Mouse (Mus musculus): ENCODE data around the gene Nr1h3. TPM values are rescaled to one million over a fixed set of nuclear protein-coding genes. Genes with fewer than 3 reads are reported as not detected.
"Not testable (repeated sequence)": the region's sequence is repeated elsewhere in the genome, so short reads cannot be mapped to it uniquely, and the experiment has no call there.

Nr1h3 gene
- polyA plus RNA-seq (2014; fragmentation: Nextera tagmentation; extraction: Ambion mirVana) = 4.2 and 4.9 TPM in 2 replicates

DNA sequence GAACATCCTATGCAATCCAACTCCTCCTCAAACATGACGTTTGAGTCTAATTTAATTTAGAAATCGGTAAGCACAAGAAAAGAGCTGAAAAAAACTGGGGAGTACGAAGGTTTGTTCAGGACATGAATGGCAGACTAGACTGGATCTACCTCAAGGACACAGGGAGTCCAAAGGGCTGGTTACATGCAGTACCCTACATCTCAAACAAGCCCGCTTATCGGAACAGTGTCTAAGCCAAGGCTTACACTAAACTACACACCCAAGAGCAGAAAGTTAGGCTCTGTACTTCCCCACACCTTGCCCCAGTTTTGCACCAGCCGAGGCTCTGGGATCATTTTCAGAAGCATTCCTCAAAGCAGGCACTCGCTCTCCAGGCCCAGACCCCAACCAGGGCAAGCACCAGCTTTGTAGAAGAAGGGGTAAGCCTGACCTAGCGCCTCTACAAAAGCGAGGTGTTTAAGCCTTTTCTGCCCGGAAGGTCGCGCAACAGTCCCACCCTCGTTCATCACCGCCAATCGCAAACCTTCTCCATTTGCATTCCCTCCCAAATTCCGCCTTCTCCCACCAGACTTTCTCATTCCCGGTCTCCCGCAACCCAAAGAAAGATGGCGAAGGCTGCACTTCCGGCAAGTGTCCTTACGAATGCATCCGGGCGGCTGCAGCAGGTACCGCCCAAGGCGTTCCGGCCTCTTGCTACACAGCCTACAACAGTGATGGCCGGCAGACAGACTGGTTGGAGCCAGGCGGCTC, at the start of gene Nr1h3, which contains the start of gene Acp2:
Nr1h3 (minus strand) TSS at position 613 of the 750 bp plus-strand sequence.
Acp2 (plus strand) TSS at position 664 of the 750 bp plus-strand sequence.
- ATAC-seq (replicated peaks; ENCODE audit: low FRiP score, low TSS enrichment, low read depth) = peak; percentile 97
- DNase-seq (ENCODE audit: low spot score) = peak; percentile 99
- Histone ChIP-seq H3K4me2 (ENCODE audit: low read length) (peak within 1 kb of the TSS; percentile 90), H3K36me3 (ENCODE audit: control insufficient read depth, insufficient read depth, low read length) (peaks cover 21% of the 10 kb centered on the region), H3K27ac (ENCODE audit: low read depth) (peak within 1 kb of the TSS; percentile 92), H3K27me3 (replicated peaks; ENCODE audit: control insufficient read depth, insufficient read depth, low read length) (no peaks in the 10 kb centered on the region), H3K4me3 (ENCODE audit: low read depth, low read length) (peak within 1 kb of the TSS; percentile 72), H3K9me3 (ENCODE audit: control insufficient read depth, low read length) (no peaks in the 10 kb centered on the region), H3K9ac (ENCODE audit: low read length) (peak within 1 kb of the TSS; percentile 81), H3K4me1 (replicated peaks; ENCODE audit: control insufficient read depth, insufficient read depth, low read length) (peaks cover 12% of the 10 kb centered on the region)
- WGBS = 2% methylated on average over 28 of the region's 28 CpGs

GRCm38 (mm10) chr2:91252001-91252400, 49.4 kb upstream of the Nr1h3 start:
- peaks cover 21% of the 10 kb centered on the region for H3K27me3 ChIP-seq (replicated peaks; ENCODE audit: control insufficient read depth, insufficient read depth, low read length)
- ATAC-seq (replicated peaks; ENCODE audit: low FRiP score, low TSS enrichment, low read depth) (no peak), DNase-seq (ENCODE audit: low spot score) (no peak)
- no peaks in the 10 kb centered on the region for H3K9me3 ChIP-seq (ENCODE audit: control insufficient read depth, low read length)
- H3K9ac ChIP-seq (ENCODE audit: low read length) = no peak overlapping the region
- H3K4me3 ChIP-seq (ENCODE audit: low read depth, low read length) = no peak overlapping the region
- H3K27ac ChIP-seq (ENCODE audit: low read depth) = no peak overlapping the region
- 66% methylated on average over 4 of the region's 4 CpGs for WGBS
- H3K4me2 ChIP-seq (ENCODE audit: low read length) = no peak overlapping the region
- no peaks in the 10 kb centered on the region for H3K36me3 ChIP-seq (ENCODE audit: control insufficient read depth, insufficient read depth, low read length)
- peaks cover 7% of the 10 kb centered on the region for H3K4me1 ChIP-seq (replicated peaks; ENCODE audit: control insufficient read depth, insufficient read depth, low read length)

GRCm38 (mm10) chr2:91248366-91248765, 45.7 kb upstream of the Nr1h3 start:
- H3K9ac ChIP-seq (ENCODE audit: low read length) = no peak overlapping the region
- 85% methylated on average over 4 of the region's 4 CpGs for WGBS
- DNase-seq (ENCODE audit: low spot score) = no peak

DNA sequence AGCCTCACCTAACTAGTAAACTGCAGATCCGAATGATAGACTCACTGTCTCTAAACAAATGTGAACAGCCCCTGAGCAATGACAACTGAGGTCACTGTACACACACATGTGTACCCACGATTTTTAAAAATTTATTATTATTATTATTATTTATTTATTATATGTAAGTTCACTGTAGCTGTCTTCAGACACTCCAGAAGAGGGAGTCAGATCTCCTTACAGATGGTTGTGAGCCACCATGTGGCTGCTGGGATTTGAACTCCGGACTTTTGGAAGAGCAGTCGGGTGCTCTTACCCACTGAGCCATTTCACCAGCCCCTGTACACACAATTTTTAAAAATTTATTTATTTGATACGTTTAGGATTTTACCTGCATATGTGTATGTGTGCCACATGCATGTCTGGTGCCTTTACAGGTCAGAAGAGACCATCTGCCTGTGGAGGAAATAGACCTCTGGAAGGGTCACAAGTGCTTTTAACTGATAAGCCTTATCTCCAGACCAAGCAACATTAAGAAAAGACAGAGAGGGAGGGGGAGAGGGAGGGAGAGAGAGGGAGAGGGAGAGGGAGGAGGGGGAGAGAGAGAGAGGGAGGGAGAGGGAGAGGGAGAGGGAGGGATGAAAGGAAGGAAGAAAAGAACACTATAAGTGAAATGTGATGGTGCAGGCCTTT, 42.1 kb upstream of the Nr1h3 start:
- H3K9ac ChIP-seq (ENCODE audit: low read length) = no peak overlapping the region
- H3K9me3 ChIP-seq (ENCODE audit: control insufficient read depth, low read length) = no peaks in the 10 kb centered on the region
- H3K4me1 ChIP-seq (replicated peaks; ENCODE audit: control insufficient read depth, insufficient read depth, low read length) = no peaks in the 10 kb centered on the region
- no peak overlapping the region for H3K4me2 ChIP-seq (ENCODE audit: low read length)
- H3K27ac ChIP-seq (ENCODE audit: low read depth) = no peak overlapping the region
- DNase-seq (ENCODE audit: low spot score) (no peak), ATAC-seq (replicated peaks; ENCODE audit: low FRiP score, low TSS enrichment, low read depth) (no peak)
- H3K27me3 ChIP-seq (replicated peaks; ENCODE audit: control insufficient read depth, insufficient read depth, low read length) = no peaks in the 10 kb centered on the region
- 69% methylated on average over 5 of the region's 5 CpGs for WGBS
- no peaks in the 10 kb centered on the region for H3K36me3 ChIP-seq (ENCODE audit: control insufficient read depth, insufficient read depth, low read length)
- no peak overlapping the region for H3K4me3 ChIP-seq (ENCODE audit: low read depth, low read length)

More at GRCm38 (mm10) chr2:91248366-91248765, 45.7 kb upstream of the Nr1h3 start:
- Histone ChIP-seq H3K36me3 (ENCODE audit: control insufficient read depth, insufficient read depth, low read length) (no peaks in the 10 kb centered on the region), H3K9me3 (ENCODE audit: control insufficient read depth, low read length) (no peaks in the 10 kb centered on the region), H3K4me3 (ENCODE audit: low read depth, low read length) (no peak overlapping the region), H3K4me1 (replicated peaks; ENCODE audit: control insufficient read depth, insufficient read depth, low read length) (no peaks in the 10 kb centered on the region), H3K27me3 (replicated peaks; ENCODE audit: control insufficient read depth, insufficient read depth, low read length) (no peaks in the 10 kb centered on the region), H3K4me2 (ENCODE audit: low read length) (no peak overlapping the region), H3K27ac (ENCODE audit: low read depth) (no peak overlapping the region)
- ATAC-seq (replicated peaks; ENCODE audit: low FRiP score, low TSS enrichment, low read depth) = no peak

DNA sequence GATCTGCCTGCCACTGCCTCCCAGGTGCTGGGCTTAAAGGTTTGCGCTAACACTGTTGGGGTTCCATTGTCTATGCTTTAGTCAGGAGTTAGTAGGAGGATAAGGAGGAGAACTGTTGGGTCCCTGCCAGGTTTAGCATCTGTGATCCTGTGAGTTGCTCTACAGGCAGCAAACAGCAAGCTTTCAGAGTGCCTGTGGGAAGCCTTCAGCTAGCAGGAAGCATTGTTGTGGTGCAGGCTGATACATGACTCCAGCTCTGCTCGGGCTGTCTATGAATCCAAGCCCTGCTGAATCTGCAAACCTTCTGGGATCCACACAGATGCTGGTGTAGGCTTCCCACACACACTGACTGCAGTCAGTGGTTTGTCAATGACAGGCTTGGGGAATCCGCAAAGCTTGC, 40.8 kb upstream of the Nr1h3 start:
- Histone ChIP-seq H3K9ac (ENCODE audit: low read length) (no peak overlapping the region), H3K4me2 (ENCODE audit: low read length) (no peak overlapping the region), H3K4me3 (ENCODE audit: low read depth, low read length) (no peak overlapping the region), H3K4me1 (replicated peaks; ENCODE audit: control insufficient read depth, insufficient read depth, low read length) (no peaks in the 10 kb centered on the region), H3K27me3 (replicated peaks; ENCODE audit: control insufficient read depth, insufficient read depth, low read length) (no peaks in the 10 kb centered on the region), H3K27ac (ENCODE audit: low read depth) (no peak overlapping the region), H3K9me3 (ENCODE audit: control insufficient read depth, low read length) (no peaks in the 10 kb centered on the region), H3K36me3 (ENCODE audit: control insufficient read depth, insufficient read depth, low read length) (no peaks in the 10 kb centered on the region)
- ATAC-seq (replicated peaks; ENCODE audit: low FRiP score, low TSS enrichment, low read depth) (no peak), DNase-seq (ENCODE audit: low spot score) (no peak)
- WGBS = 61% methylated on average over 3 of the region's 3 CpGs

- whole genome bisulfite sequencing = 71% methylated on average over 5 of the region's 5 CpGs
- Histone ChIP-seq H3K4me1 (replicated peaks; ENCODE audit: control insufficient read depth, insufficient read depth, low read length) (no peaks in the 10 kb centered on the region), H3K36me3 (ENCODE audit: control insufficient read depth, insufficient read depth, low read length) (no peaks in the 10 kb centered on the region), H3K9me3 (ENCODE audit: control insufficient read depth, low read length) (no peaks in the 10 kb centered on the region), H3K9ac (ENCODE audit: low read length) (no peak overlapping the region), H3K4me3 (ENCODE audit: low read depth, low read length) (no peak overlapping the region), H3K27me3 (replicated peaks; ENCODE audit: control insufficient read depth, insufficient read depth, low read length) (no peaks in the 10 kb centered on the region), H3K27ac (ENCODE audit: low read depth) (no peak overlapping the region), H3K4me2 (ENCODE audit: low read length) (no peak overlapping the region)
- ATAC-seq (replicated peaks; ENCODE audit: low FRiP score, low TSS enrichment, low read depth) (no peak), DNase-seq (ENCODE audit: low spot score) (no peak)
Observed at GRCm38 (mm10) chr2:91242547-91242946, 39.9 kb upstream of the Nr1h3 start.

- 23% methylated on average over 4 of the region's 4 CpGs for WGBS
- H3K27me3 ChIP-seq (replicated peaks; ENCODE audit: control insufficient read depth, insufficient read depth, low read length); H3K36me3 ChIP-seq (ENCODE audit: control insufficient read depth, insufficient read depth, low read length); H3K9me3 ChIP-seq (ENCODE audit: control insufficient read depth, low read length); H3K4me1 ChIP-seq (replicated peaks; ENCODE audit: control insufficient read depth, insufficient read depth, low read length): not testable (repeated sequence)
- Histone ChIP-seq H3K4me2 (ENCODE audit: low read length) (peak overlapping the region; percentile 80), H3K9ac (ENCODE audit: low read length) (peak overlapping the region; percentile 55), H3K4me3 (ENCODE audit: low read depth, low read length) (peak overlapping the region; percentile 62), H3K27ac (ENCODE audit: low read depth) (peak overlapping the region; percentile 90)
- DNase-seq (ENCODE audit: low spot score) = peak; percentile 58
- peak; percentile 50 for ATAC-seq (replicated peaks; ENCODE audit: low FRiP score, low TSS enrichment, low read depth)
Observed at GRCm38 (mm10) chr2:91237511-91238080, 35.0 kb upstream of the Nr1h3 start.

DNA sequence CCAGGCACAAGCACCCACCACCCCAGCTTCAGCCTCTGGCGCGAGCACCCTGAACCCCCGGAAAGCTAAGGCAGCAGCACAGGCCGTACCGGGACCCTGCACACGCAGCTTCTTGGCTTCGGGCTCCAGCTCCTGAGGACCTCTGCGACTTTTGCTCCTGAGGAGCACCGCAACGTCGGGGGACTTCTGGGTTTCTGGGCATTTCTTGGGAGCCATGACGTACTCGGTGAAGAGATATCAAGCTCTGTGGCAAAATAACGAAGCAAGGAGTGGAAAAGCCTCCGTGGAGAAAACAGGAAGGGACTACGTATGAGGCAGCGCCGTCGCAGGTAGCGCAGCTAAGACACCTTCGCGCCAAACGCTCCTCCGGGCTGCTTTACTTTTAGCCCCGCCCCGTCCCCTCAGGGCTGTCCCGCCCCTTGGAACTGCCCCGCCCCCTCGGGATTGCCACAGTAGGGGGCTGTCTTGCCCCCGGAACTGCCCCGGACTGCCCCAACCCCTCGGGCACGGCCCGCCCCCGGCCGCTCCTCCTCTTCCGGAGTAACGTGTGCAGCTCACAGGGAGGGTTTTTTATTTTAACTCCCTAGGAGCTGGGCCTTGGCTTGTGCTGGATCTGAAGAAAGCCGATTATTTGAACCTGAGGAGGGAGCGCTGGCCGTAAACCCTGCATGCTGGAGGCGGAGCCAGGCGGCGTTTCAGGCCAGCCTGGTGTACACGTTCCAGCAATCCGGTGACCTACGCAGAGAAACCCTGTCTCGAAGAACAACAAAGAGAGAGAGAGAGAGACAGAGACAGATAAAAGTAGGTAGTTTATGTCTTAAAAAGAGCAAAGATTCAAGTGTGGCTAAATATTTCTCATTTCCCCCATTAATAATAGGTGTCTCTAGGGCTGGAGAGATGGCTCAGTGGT, 34.2 kb upstream of the Nr1h3 start, which contains the start of gene Ddb2:
Ddb2 (minus strand) TSS at position 382 of the 910 bp plus-strand sequence.
- H3K27ac ChIP-seq (ENCODE audit: low read depth) = peak within 1 kb of the TSS; percentile 90
- H3K4me2 ChIP-seq (ENCODE audit: low read length) = peak within 1 kb of the TSS; percentile 80
- WGBS = under 1% methylated on average over 47 of the region's 48 CpGs
- 0 out of 2 replicates have a peak, but pooled peaks cover 3% of the 10 kb centered on the region for H3K36me3 ChIP-seq (ENCODE audit: control insufficient read depth, insufficient read depth, low read length)
- ATAC-seq (replicated peaks; ENCODE audit: low FRiP score, low TSS enrichment, low read depth) = peak; percentile 99
- peak within 1 kb of the TSS; percentile 62 for H3K4me3 ChIP-seq (ENCODE audit: low read depth, low read length)
- DNase-seq (ENCODE audit: low spot score) = peak; percentile 99
- H3K4me1 ChIP-seq (replicated peaks; ENCODE audit: control insufficient read depth, insufficient read depth, low read length) = peaks cover 5% of the 10 kb centered on the region; the same call in 1 of the 2 replicates
- no peaks in the 10 kb centered on the region for H3K27me3 ChIP-seq (replicated peaks; ENCODE audit: control insufficient read depth, insufficient read depth, low read length)
- peak within 1 kb of the TSS; percentile 66 for H3K9ac ChIP-seq (ENCODE audit: low read length)
- H3K9me3 ChIP-seq (ENCODE audit: control insufficient read depth, low read length) = no peaks in the 10 kb centered on the region
